Mouse (Mus musculus): ENCODE data around the gene Ppfibp1. TPM values are rescaled to one million over a fixed set of nuclear protein-coding genes. Genes with fewer than 3 reads are reported as not detected.

Ppfibp1 gene
- total RNA-seq, 1 experiment from 2014 or later: 4.5 TPM

DNA sequence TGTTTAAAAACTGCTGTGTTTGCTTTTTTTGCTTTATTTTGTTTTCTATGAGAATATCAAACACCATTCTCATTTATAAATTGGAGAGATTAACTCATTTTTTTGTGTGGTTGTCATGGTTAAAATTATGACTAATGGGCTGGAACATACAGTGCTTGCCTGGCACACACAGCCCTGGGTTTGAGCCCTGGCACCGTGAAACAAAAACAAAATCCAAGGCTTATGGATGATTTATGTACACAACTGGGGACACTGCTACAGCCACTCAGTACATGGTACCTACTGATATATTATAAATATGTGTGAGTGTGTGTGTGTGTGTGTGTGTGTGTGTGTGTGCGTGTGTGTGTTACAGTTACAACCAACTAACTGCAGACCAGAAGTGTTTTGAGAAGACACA is 85.1 kb downstream of the Ppfibp1 start:
- ATAC-seq (ENCODE audit: extremely low read depth, insufficient number of reproducible peaks, low FRiP score, poor library complexity, severe bottlenecking): no peak

DNA sequence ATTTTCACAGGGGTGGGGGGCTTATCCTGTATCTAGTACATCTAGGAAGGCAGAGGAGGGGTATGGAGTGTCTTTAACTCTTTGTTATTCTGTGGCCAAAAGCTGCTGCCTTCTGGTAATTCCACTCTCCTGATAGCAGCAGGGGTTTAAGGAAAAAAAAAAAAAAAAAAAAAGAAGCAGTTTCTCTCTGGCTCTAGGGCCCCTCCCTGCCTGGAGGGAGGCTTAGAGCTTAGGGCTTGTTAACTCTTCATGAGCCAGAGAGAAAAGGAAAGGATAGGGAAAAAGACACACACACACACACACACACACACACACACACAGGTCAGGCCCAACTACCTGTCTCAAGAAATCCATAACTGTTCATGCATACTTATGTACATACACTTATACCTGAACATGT is 85.5 kb downstream of the Ppfibp1 start:
- ATAC-seq (ENCODE audit: extremely low read depth, insufficient number of reproducible peaks, low FRiP score, poor library complexity, severe bottlenecking): no peak

GRCm38 (mm10) chr6:146976446-146976845 is 88.2 kb downstream of the Ppfibp1 start:
- no peak for ATAC-seq (ENCODE audit: extremely low read depth, insufficient number of reproducible peaks, low FRiP score, poor library complexity, severe bottlenecking)

- no peak for ATAC-seq (ENCODE audit: extremely low read depth, insufficient number of reproducible peaks, low FRiP score, poor library complexity, severe bottlenecking)
Observed at GRCm38 (mm10) chr6:146978691-146979114, 90.4 kb downstream of the Ppfibp1 start.

- no peak for ATAC-seq (ENCODE audit: extremely low read depth, insufficient number of reproducible peaks, low FRiP score, poor library complexity, severe bottlenecking)
Observed at GRCm38 (mm10) chr6:146979115-146979744, 90.9 kb downstream of the Ppfibp1 start.

DNA sequence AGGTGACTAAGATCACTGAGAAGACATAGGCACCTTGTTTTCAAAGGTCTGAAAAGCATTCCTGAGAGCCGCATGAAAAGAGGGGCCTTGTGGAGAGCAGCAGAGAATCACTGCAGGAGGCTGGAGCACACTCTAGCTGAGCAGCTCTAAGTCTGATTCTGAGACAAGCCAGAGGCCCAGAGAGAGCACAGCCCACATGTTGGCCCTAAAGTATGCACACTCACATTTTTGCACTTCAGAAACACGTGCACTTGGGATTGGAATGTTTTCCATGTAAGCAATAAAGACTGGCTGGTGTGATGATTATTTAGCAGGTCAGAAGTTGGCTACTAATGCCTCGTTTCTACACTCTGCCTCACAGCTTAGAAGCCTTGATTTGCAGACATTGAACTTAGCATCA is 91.7 kb downstream of the Ppfibp1 start:
- ATAC-seq (ENCODE audit: extremely low read depth, insufficient number of reproducible peaks, low FRiP score, poor library complexity, severe bottlenecking): no peak

DNA sequence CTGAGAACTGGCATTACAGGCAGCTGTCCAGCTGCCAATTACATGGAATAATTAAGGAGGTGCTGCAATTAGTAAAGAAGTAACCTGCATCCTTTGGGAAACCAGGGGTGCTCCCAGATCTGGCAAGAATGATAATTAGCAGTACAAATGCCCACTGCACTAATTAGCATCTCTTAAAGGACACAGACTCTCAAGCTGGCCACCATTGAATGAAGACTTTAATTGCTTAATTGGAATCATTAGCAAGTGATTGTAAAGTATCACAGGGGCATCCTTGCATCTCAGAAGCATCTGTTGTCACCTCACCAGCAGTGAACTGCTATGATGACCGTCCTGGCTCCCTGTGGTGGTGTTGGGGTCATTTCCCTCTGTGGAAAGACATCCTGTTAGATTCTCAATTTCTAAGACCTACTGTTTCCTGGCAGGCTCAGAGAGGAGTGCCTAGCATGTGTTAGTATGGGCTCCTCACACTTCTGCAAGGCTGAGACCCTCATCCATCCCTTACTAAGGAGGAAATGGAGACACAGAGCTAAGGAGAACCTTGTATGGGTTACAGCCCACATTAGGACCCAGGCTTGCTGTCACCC is 93.1 kb downstream of the Ppfibp1 start:
- ATAC-seq (ENCODE audit: extremely low read depth, insufficient number of reproducible peaks, low FRiP score, poor library complexity, severe bottlenecking): no peak

DNA sequence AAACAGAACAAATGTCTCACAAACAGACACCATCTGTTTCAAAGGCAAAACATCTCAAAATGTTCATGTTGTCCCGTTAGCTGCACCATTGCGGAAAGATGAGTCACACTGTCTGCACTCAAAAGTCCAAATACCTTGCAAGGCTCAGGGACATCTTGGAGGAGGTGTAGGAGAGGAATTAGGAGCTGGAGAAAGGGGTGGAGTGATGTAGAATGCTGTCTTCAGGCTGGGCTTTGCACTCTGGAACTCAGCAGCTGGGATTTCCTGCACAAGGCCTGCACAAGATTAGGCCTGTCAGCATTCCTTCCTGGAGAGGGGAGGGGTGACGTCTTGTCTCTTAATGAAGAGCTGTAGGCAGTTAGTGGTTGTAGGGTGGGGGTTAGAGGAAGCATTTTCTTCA is 96.3 kb downstream of the Ppfibp1 start:
- ATAC-seq (ENCODE audit: extremely low read depth, insufficient number of reproducible peaks, low FRiP score, poor library complexity, severe bottlenecking): no peak

DNA sequence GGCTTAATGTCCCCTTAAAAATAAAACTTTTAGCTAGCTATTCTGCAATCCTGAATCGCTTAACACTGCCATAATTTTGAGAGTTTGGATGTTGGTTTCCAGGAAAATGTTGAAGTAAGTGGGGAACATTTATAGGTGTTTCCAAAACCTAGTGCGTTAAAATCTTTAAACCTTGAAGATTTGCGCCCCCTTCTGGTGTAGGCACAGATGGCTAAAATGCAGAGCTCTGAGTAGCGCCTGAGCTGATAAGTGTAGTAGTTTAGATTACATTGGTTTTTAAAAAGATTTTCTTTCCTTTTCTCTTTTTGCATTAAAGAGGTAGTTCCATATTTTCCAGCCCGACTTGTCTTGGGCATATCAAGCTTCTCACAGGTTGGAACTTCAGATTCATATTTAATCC is 105.9 kb downstream of the Ppfibp1 start:
- ATAC-seq (ENCODE audit: extremely low read depth, insufficient number of reproducible peaks, low FRiP score, poor library complexity, severe bottlenecking): no peak

DNA sequence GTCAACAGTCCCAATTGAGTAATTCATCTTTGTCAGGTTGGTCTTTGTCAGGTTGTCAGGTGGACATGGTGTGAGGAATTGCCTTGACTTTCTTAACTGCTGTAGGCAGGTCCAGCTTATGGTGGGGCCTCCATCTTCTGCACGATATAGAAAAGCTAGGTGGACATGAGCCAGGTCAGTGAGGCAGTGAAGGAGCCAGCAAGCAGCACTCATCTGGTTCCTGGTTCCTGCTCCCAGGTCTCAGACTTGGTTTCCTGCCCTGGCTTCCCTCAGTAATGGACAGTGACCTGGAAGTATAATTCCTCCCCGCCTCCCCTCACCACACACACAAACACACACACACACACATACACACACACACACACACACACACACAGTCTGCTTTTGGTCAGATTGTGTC is 107.1 kb downstream of the Ppfibp1 start:
- no peak for ATAC-seq (ENCODE audit: extremely low read depth, insufficient number of reproducible peaks, low FRiP score, poor library complexity, severe bottlenecking)

- no peak for ATAC-seq (ENCODE audit: extremely low read depth, insufficient number of reproducible peaks, low FRiP score, poor library complexity, severe bottlenecking)
Observed at GRCm38 (mm10) chr6:146995878-146996277, 107.6 kb downstream of the Ppfibp1 start.

- no peak for ATAC-seq (ENCODE audit: extremely low read depth, insufficient number of reproducible peaks, low FRiP score, poor library complexity, severe bottlenecking)
Observed at GRCm38 (mm10) chr6:146997006-146997405, 108.7 kb downstream of the Ppfibp1 start.

DNA sequence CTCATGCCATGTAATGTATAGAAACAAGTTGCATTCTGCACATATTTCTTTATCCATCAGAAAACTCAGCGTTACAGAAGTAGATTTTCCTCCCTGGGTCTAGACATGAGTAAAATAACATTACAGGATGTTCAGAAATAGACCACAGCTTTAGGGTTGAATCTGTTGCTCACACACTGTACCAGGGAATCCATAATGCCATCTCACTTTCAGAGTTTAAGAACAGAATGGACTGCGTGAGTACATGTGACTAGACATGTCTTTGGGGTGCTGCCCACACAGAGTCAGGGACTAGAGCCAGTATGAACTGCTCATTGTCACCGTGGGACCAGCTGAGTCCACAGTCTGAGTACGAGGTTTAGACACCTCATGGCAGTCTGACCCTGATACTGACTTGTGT is 110.4 kb downstream of the Ppfibp1 start:
- no peak for ATAC-seq (ENCODE audit: extremely low read depth, insufficient number of reproducible peaks, low FRiP score, poor library complexity, severe bottlenecking)

GRCm38 (mm10) chr6:146999302-146999701 is 111.0 kb downstream of the Ppfibp1 start:
- ATAC-seq (ENCODE audit: extremely low read depth, insufficient number of reproducible peaks, low FRiP score, poor library complexity, severe bottlenecking): no peak

- ATAC-seq (ENCODE audit: extremely low read depth, insufficient number of reproducible peaks, low FRiP score, poor library complexity, severe bottlenecking): no peak
Observed at GRCm38 (mm10) chr6:146999755-147000154, 111.5 kb downstream of the Ppfibp1 start.

- ATAC-seq (ENCODE audit: extremely low read depth, insufficient number of reproducible peaks, low FRiP score, poor library complexity, severe bottlenecking): peak; percentile 53; the same call in 1 of the 2 replicates
Observed at GRCm38 (mm10) chr6:147008148-147008547, 119.9 kb downstream of the Ppfibp1 start.

DNA sequence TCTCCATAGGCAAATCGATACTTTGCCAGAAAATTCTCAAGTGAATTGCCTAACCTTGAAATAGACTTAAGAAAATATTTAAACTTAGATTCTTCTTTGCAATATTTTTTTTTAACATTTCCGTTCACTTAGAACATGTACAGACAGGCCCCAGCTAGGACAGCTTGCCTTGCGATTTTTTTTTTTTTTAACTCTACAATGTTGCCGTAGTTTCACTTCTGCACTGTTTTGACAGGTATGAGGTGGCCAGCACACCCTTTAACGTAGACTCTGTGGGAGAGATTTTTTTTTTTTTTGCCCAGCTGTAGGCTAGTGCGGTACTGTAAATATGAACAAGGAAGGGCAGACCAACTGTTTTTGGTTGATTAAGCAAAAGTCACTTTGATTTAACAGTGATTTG is 122.1 kb downstream of the Ppfibp1 start:
- ATAC-seq (ENCODE audit: extremely low read depth, insufficient number of reproducible peaks, low FRiP score, poor library complexity, severe bottlenecking): no peak

DNA sequence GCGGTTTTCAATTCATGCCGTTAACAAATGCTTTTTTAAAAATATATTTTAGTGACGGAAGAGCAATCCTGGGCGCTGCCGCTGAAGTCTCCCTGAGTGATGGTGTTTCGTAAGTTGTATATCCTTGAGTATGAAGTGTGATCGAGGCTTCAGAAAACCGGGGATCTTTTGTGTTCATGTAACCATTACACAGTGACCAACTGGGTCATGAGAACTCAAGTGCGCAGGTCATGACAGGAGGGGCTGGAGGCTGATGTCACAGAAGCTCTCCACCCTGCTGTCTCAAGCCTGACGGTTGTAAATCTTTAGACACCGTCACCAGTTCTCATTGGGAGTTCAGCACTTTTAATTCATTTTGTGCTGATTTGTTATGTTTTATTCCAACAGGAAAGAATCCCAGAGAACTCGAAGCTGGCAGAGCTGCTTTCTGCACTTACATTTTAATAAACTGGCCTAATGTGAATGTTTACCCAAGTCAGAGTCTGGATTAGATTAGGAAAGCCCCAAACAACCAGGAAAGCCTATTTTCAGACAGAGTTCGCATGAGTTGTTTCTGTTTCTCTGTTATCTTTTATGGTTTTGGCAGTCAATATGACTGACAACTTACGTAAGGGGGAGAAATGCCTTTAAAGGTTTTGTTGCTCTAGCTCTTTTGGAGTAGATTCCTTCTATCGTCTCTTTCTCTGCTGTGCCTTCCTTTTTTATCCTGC is 122.7 kb downstream of the Ppfibp1 start:
- no peak for ATAC-seq (ENCODE audit: extremely low read depth, insufficient number of reproducible peaks, low FRiP score, poor library complexity, severe bottlenecking)

DNA sequence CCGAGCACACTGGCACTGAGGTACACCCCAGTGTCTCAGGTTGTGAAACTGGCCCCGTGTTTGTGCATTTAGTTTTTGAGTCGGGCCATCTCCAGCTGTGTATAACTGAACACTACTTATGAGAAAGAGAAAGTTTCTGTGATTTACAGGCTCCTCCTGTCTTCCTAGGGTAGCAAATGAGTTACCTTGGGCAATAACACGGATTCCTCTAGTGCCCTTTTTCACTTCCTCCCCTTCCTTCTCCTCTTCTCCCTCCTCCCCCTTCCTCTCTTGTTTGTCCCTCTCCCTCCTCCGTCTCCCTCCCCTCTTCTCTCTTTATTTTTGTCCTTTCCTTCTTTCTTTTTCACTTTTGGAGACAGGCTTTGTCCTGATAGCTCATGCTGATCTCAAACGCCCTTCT is 123.3 kb downstream of the Ppfibp1 start:
- ATAC-seq (ENCODE audit: extremely low read depth, insufficient number of reproducible peaks, low FRiP score, poor library complexity, severe bottlenecking): no peak

DNA sequence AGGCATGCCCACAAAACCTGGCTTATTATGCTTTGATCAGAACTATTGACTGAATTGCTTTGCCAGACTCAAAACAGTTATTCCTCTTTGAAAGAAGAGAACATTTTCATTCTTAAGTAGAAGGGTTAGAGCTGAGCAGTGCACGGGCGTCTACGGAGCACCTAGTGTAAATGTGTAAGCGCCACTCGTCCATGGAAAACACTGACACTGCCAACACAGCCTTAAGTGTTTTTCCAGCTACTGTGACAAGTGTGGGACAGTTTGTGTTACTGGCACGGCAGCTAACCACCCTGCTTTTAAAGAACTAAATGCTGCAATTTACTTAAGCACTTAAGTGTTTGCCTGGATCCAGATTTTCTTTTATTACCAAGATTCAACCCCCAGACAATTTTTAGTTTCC is 123.7 kb downstream of the Ppfibp1 start:
- ATAC-seq (ENCODE audit: extremely low read depth, insufficient number of reproducible peaks, low FRiP score, poor library complexity, severe bottlenecking): no peak

Data from neutrophil, adult 5-6 weeks (primary cell).